Comparison of ENCODE assay signal across 21 mouse cellular contexts in the genomic region with DNA sequence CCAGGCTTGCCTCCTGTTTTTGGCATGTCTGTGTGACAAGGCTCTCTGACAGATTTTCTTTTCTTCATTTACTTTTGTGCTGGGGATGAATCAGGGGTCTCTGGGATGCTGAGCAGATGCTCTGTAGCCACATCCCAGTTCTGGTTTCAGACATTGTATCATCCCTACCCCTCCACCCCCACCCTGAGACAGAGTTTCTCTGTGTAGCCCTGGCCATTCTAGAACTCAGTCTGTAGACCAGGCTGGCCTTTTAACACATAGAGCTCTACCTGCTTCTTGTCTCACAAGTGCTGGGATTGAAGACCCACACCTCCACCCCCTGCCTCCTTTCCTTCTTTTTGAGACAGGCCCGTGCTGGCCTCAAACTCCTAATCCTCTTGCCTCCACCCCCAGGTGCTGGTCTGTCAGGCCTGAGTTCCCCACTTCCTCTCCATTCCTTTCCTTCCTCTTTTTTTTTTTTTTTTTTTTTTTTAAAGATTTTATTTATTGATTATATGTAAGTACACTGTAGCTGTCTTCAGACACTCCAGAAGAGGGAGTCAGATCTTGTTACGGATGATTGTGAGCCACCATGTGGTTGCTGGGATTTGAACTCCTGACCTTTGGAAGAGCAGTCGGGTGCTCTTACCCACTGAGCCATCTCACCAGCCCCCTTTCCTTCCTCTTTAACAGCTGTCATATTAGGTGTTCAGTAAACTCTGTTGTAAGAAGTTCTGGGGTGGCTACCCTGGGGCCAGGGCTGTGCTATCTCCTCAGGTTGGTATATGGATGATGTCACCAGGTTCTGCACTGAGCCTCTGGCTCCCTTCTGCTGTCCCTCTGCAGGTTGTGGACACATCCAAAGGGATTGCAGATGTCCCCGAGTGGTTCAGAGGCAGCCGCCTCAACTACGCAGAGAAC. TPM values are rescaled to one million over a fixed set of nuclear protein-coding genes. Genes with fewer than 3 reads are reported as not detected.
DNase-seq lines count a peak whose midpoint lies in the region; ATAC-seq and TF ChIP-seq lines count a peak whose summit lies in the region.
"Had no signal": no experiment of that assay in that cellular context is flagged by ENCODE, and none has a peak within 500 bp of the region (broad histone marks: within the 10 kb centered on the region; RNA-seq: fewer than 3 reads in every experiment).

No protein-coding gene starts in this region.

- TF ChIP-seq CTCF in MEL (IDR thresholded peaks at IDR 0.05 in 2 of 3, conservative IDR thresholded peaks at IDR 0.05 in 1 of 3; ENCODE audit: control insufficient read depth in 1 of 3, insufficient read depth in 1 of 3, low read depth in 2 of 3, low read length in 3 of 3, poor library complexity in 1 of 3, severe bottlenecking in 1 of 3), result no peak; a peak in 1 of 6 replicates

- no peak overlapping the region for H3K4me2 ChIP-seq in liver, embryonic 12.5 days
- H3K4me2 ChIP-seq in heart, embryonic 11.5 days, result no peak overlapping the region
- H3K4me2 ChIP-seq: embryonic facial prominence, embryonic 12.5 days; hindbrain, embryonic 12.5 days; limb, embryonic 13.5 days; midbrain, embryonic 11.5 days had no signal

- peak overlapping the region; percentile 61 for H3K27ac ChIP-seq in MEL (ENCODE audit: control insufficient read depth, low read depth, low read length)
- no peak overlapping the region for H3K27ac ChIP-seq in liver, embryonic 12.5 days
- H3K27ac ChIP-seq in heart, embryonic 11.5 days (ENCODE audit: low read depth, low read length), result no peak overlapping the region
- H3K27ac ChIP-seq: embryonic facial prominence, embryonic 12.5 days; heart, adult 2 months; hindbrain, embryonic 12.5 days; limb, embryonic 13.5 days had no signal

- peaks cover 3 to 11% of the 10 kb centered on the region in 2 experiments; a peak in 3 of 4 replicates for H3K36me3 ChIP-seq in MEL (ENCODE audit: control insufficient read depth in 1 of 2, insufficient read depth in 2 of 2, low read length in 2 of 2)
- peaks cover 69% of the 10 kb centered on the region for H3K36me3 ChIP-seq in liver, embryonic 12.5 days
- peaks cover 8% of the 10 kb centered on the region for H3K36me3 ChIP-seq in heart, embryonic 11.5 days (ENCODE audit: control insufficient read depth, insufficient read depth, low read length)

- TF ChIP-seq EP300 in MEL (IDR thresholded peaks at IDR 0.05; ENCODE audit: low read depth in 1 of 2, low read length in 2 of 2), result peak; percentile 48 to 51; a peak in 3 of 4 replicates

- peaks cover 3% of the 10 kb centered on the region for H3K79me2 ChIP-seq in MEL (ENCODE audit: control insufficient read depth, insufficient read depth, low read length, poor library complexity)

- no peak overlapping the region for H3K9ac ChIP-seq in MEL (ENCODE audit: control insufficient read depth, low read depth, low read length, poor library complexity, severe bottlenecking)
- no peak overlapping the region for H3K9ac ChIP-seq in liver, embryonic 12.5 days
- H3K9ac ChIP-seq in heart, embryonic 11.5 days (ENCODE audit: low read depth, low read length), result no peak overlapping the region
- H3K9ac ChIP-seq: embryonic facial prominence, embryonic 12.5 days; hindbrain, embryonic 12.5 days; limb, embryonic 13.5 days had no signal

- no peaks in the 10 kb centered on the region for H3K27me3 ChIP-seq in MEL (ENCODE audit: control insufficient read depth in 1 of 2, insufficient read depth in 2 of 2, low read length in 2 of 2)
- no peaks in the 10 kb centered on the region for H3K27me3 ChIP-seq in liver, embryonic 12.5 days (replicated peaks)
- H3K27me3 ChIP-seq in heart, embryonic 11.5 days (ENCODE audit: control insufficient read depth, insufficient read depth, low read length), result no peaks in the 10 kb centered on the region
- H3K27me3 ChIP-seq: embryonic facial prominence, embryonic 12.5 days; hindbrain, embryonic 12.5 days; limb, embryonic 13.5 days had no signal

- 61% methylated on average over 6 of the region's 6 CpGs for WGBS in liver, embryonic 12.5 days (ENCODE audit: insufficient replicate concordance)
- WGBS in heart, embryonic 11.5 days (ENCODE audit: insufficient replicate concordance), result 77% methylated on average over 5 of the region's 6 CpGs

- no peaks in the 10 kb centered on the region for H3K9me3 ChIP-seq in MEL (replicated peaks; ENCODE audit: insufficient read depth, low read length)
- no peaks in the 10 kb centered on the region for H3K9me3 ChIP-seq in liver, embryonic 12.5 days (replicated peaks)
- H3K9me3 ChIP-seq in heart, embryonic 11.5 days (replicated peaks; ENCODE audit: control insufficient read depth, low read length), result no peaks in the 10 kb centered on the region
- H3K9me3 ChIP-seq: embryonic facial prominence, embryonic 12.5 days; hindbrain, embryonic 12.5 days; limb, embryonic 13.5 days had no signal

- peaks cover 3 to 18% of the 10 kb centered on the region in 2 experiments for H3K4me1 ChIP-seq in MEL (ENCODE audit: control insufficient read depth in 1 of 2, insufficient read depth in 2 of 2, low read length in 2 of 2)
- peaks cover 12% of the 10 kb centered on the region; the same call in 1 of the 2 replicates for H3K4me1 ChIP-seq in liver, embryonic 12.5 days
- no peaks in the 10 kb centered on the region for H3K4me1 ChIP-seq in heart, embryonic 11.5 days (ENCODE audit: control insufficient read depth, insufficient read depth, low read length)

- DNase-seq in A20 (ENCODE audit: low read depth, low spot score) (peak; percentile 70), MEL (ENCODE audit: low read depth, low spot score) (peak; percentile 82)
- no peak for DNase-seq in urinary bladder, postnatal 36 days (ENCODE audit: low spot score in 2 of 2)
- no peak for DNase-seq in testis, postnatal 14 days (ENCODE audit: low spot score)
- DNase-seq: adrenal gland, adult 8-10 months; cerebellum, adult 2 months; heart, adult 2 months; kidney, postnatal 4 days; lung, postnatal 10 days; thymus, postnatal 36 days had no signal

- peak; percentile 23; the same call in 1 of the 2 replicates for ATAC-seq in liver, embryonic 12.5 days
- peak; percentile 70 for ATAC-seq in megakaryocyte progenitor cell, adult 5-6 weeks (replicated peaks; ENCODE audit: poor library complexity)
- no peak for ATAC-seq in heart, embryonic 11.5 days (replicated peaks; ENCODE audit: insufficient number of reproducible peaks, low FRiP score, low TSS enrichment)
- ATAC-seq: CD4-positive, CD25-positive, alpha-beta regulatory T cell, adult 4 months; forebrain, embryonic 16.5 days; inflammation-experienced regulatory T-cells, adult 6 months had no signal

- H3K4me3 ChIP-seq in MEL (ENCODE audit: control insufficient read depth in 1 of 2, insufficient read depth in 1 of 2, low read depth in 2 of 2, low read length in 2 of 2), result no peak overlapping the region
- H3K4me3 ChIP-seq in liver, embryonic 12.5 days, result no peak overlapping the region
- H3K4me3 ChIP-seq in heart, embryonic 11.5 days (ENCODE audit: low read depth, low read length), result no peak overlapping the region
- H3K4me3 ChIP-seq: embryonic facial prominence, embryonic 12.5 days; heart, adult 2 months; hindbrain, embryonic 12.5 days; limb, embryonic 13.5 days had no signal

- TF ChIP-seq RAD21 in MEL (IDR thresholded peaks at IDR 0.05; ENCODE audit: low read depth, low read length), result no peak

- no peak for TF ChIP-seq POLR2A in MEL (IDR thresholded peaks at IDR 0.05; ENCODE audit: control insufficient read depth in 1 of 2, insufficient read depth in 1 of 2, low read depth in 1 of 2, low read length in 2 of 2, poor library complexity in 1 of 2)

TF ChIP-seq in MEL, 35 proteins besides CTCF, POLR2A, EP300 and RAD21 (continues in another document):
- TF ChIP-seq HCFC1 (IDR thresholded peaks at IDR 0.05; ENCODE audit: low read depth, low read length) (peak; percentile 26; the same call in 1 of the 2 replicates), ZNF384 (IDR thresholded peaks at IDR 0.05; ENCODE audit: low read depth, low read length) (peak; percentile 94), ELF1 (IDR thresholded peaks at IDR 0.05; ENCODE audit: low read depth, low read length) (peak; percentile 49; the same call in 1 of the 2 replicates), SIN3A (IDR thresholded peaks at IDR 0.05; ENCODE audit: low read length) (0 out of 2 replicates have a peak, but pooled peaks have one; percentile 37)

RNA-seq across cellular contexts. Expression of a gene that starts 8.3 kb away (rescaled TPM):
- total RNA-seq in MEL (2012; rRNA removed), result 32.8 and 34.9 TPM in 2 replicates
- polyA plus RNA-seq in MEL (2012; ENCODE audit: insufficient read depth in 1 of 2, insufficient read length in 2 of 2, low read depth in 1 of 2, low replicate concordance in 2 of 2, missing spikeins in 1 of 2), result 10 to 100 TPM in 1 of 2 experiments, not detected in 1; 79.5 TPM
- polyA plus RNA-seq in liver, embryonic 12.5 days (2016; fragmentation: Nextera tagmentation; extraction: Ambion mirVana), result 24.7 and 25.1 TPM in 2 replicates
- 3.8 and 6.0 TPM in 2 replicates for total RNA-seq in megakaryocyte progenitor cell, adult 5-6 weeks (2015)
- total RNA-seq in megakaryocyte progenitor cell, adult 5-6 weeks (2017), result 10.4 and 12.7 TPM in 2 replicates
- polyA plus RNA-seq in heart, embryonic 11.5 days (2014; fragmentation: Nextera tagmentation; extraction: Ambion mirVana), result 14.2 and 15.5 TPM in 2 replicates

RNA-seq across cellular contexts. Expression of a gene that starts 42.6 kb away (rescaled TPM):
- total RNA-seq in MEL (2012; rRNA removed), result 87.6 and 88.6 TPM in 2 replicates
- 100 to 1,000 TPM in 1 of 2 experiments, 10 to 100 TPM in 1; 73.7 to 264 TPM for polyA plus RNA-seq in MEL (2012; ENCODE audit: insufficient read depth in 1 of 2, insufficient read length in 2 of 2, low read depth in 1 of 2, low replicate concordance in 2 of 2, missing spikeins in 1 of 2)
- polyA plus RNA-seq in liver, embryonic 12.5 days (2016; fragmentation: Nextera tagmentation; extraction: Ambion mirVana), result 44.0 and 44.1 TPM in 2 replicates
- 53.2 and 60.7 TPM in 2 replicates for total RNA-seq in megakaryocyte progenitor cell, adult 5-6 weeks (2015)
- 27.7 and 31.0 TPM in 2 replicates for total RNA-seq in megakaryocyte progenitor cell, adult 5-6 weeks (2017)
- 30.8 and 32.7 TPM in 2 replicates for polyA plus RNA-seq in heart, embryonic 11.5 days (2014; fragmentation: Nextera tagmentation; extraction: Ambion mirVana)

RNA-seq across cellular contexts. Expression of a gene that starts 47.6 kb away (rescaled TPM):
- total RNA-seq in MEL (2012; rRNA removed), result not detected in 2 replicates
- not detected for polyA plus RNA-seq in MEL (2012; ENCODE audit: insufficient read depth in 1 of 2, insufficient read length in 2 of 2, low read depth in 1 of 2, low replicate concordance in 2 of 2, missing spikeins in 1 of 2)
- 0.02 and 0.08 TPM in 2 replicates for polyA plus RNA-seq in liver, embryonic 12.5 days (2016; fragmentation: Nextera tagmentation; extraction: Ambion mirVana)
- not detected in 2 replicates for total RNA-seq in megakaryocyte progenitor cell, adult 5-6 weeks (2015)
- not detected in 2 replicates for total RNA-seq in megakaryocyte progenitor cell, adult 5-6 weeks (2017)
- polyA plus RNA-seq in heart, embryonic 11.5 days (2014; fragmentation: Nextera tagmentation; extraction: Ambion mirVana), result 0.03 TPM in 2 replicates
- total RNA-seq: heart, adult 2 months had no signal
- polyA plus RNA-seq: heart, adult 2 months; heart, postnatal 0 days; inflammation-experienced regulatory T-cells, adult 6 months had no signal

RNA-seq across cellular contexts. Expression of a gene that starts 50.0 kb away (rescaled TPM):
- 26.0 and 27.4 TPM in 2 replicates for total RNA-seq in MEL (2012; rRNA removed)
- 100 to 1,000 TPM in 1 of 2 experiments, 10 to 100 TPM in 1; 55.3 to 549 TPM for polyA plus RNA-seq in MEL (2012; ENCODE audit: insufficient read depth in 1 of 2, insufficient read length in 2 of 2, low read depth in 1 of 2, low replicate concordance in 2 of 2, missing spikeins in 1 of 2)
- 11.3 and 11.4 TPM in 2 replicates for polyA plus RNA-seq in liver, embryonic 12.5 days (2016; fragmentation: Nextera tagmentation; extraction: Ambion mirVana)
- total RNA-seq in megakaryocyte progenitor cell, adult 5-6 weeks (2015), result 18.9 and 20.0 TPM in 2 replicates
- total RNA-seq in megakaryocyte progenitor cell, adult 5-6 weeks (2017), result 47.9 and 56.5 TPM in 2 replicates
- 9.9 and 10.6 TPM in 2 replicates for polyA plus RNA-seq in heart, embryonic 11.5 days (2014; fragmentation: Nextera tagmentation; extraction: Ambion mirVana)

Comparison
In these comparisons a context has a peak if more than half of its experiments do, and no peak if none do; other contexts are left out.
1. DNase-seq: peak in A20 (single experiment) and MEL (single experiment); none in urinary bladder, postnatal 36 days (0 of 2) and testis, postnatal 14 days (single experiment).